Mouse (Mus musculus) fibroblast of lung, adult 2 months (primary cell): ENCODE results near the gene Stk35.
"Not testable (repeated sequence)": the region's sequence is repeated elsewhere in the genome, so short reads cannot be mapped to it uniquely, and the experiment has no call there.

Experiments used
- DNase-seq: peaks from one replicate; pipeline ENCODE4 v3.0.0-alpha.2; 2011; ENCODE audit warnings: low read depth

Stk35 gene

GRCm38 (mm10) chr2:129836921-129837320, 36.6 kb downstream of the Stk35 start:
- no peak for DNase-seq

GRCm38 (mm10) chr2:129838321-129838720, 38.0 kb downstream of the Stk35 start:
- DNase-seq: no peak

GRCm38 (mm10) chr2:129845826-129846225, 45.5 kb downstream of the Stk35 start:
- DNase-seq: peak; percentile 11

- no peak for DNase-seq
Measured at GRCm38 (mm10) chr2:129846501-129846900, 46.2 kb downstream of the Stk35 start.

GRCm38 (mm10) chr2:129849078-129849477, 48.8 kb downstream of the Stk35 start:
- DNase-seq: not testable (repeated sequence)

GRCm38 (mm10) chr2:129851512-129851911, 51.2 kb downstream of the Stk35 start:
- no peak for DNase-seq

- no peak for DNase-seq
Measured at GRCm38 (mm10) chr2:129863256-129863655, 62.9 kb downstream of the Stk35 start.

GRCm38 (mm10) chr2:129864958-129865357, 64.6 kb downstream of the Stk35 start:
- no peak for DNase-seq

- DNase-seq: no peak
Measured at GRCm38 (mm10) chr2:129869151-129869550, 68.8 kb downstream of the Stk35 start.

GRCm38 (mm10) chr2:129871246-129871645, 70.9 kb downstream of the Stk35 start:
- DNase-seq: no peak

- DNase-seq: no peak
Measured at GRCm38 (mm10) chr2:129872071-129872470, 71.8 kb downstream of the Stk35 start.

GRCm38 (mm10) chr2:129873489-129873888, 73.2 kb downstream of the Stk35 start:
- peak; percentile 42 for DNase-seq

GRCm38 (mm10) chr2:129874084-129874483, 73.8 kb downstream of the Stk35 start:
- no peak for DNase-seq

- DNase-seq: no peak
Measured at GRCm38 (mm10) chr2:129874509-129875095, 74.3 kb downstream of the Stk35 start.

- DNase-seq: no peak
Measured at GRCm38 (mm10) chr2:129876935-129877334, 76.6 kb downstream of the Stk35 start.

- no peak for DNase-seq
Measured at GRCm38 (mm10) chr2:129879817-129880216, 79.5 kb downstream of the Stk35 start.

- DNase-seq: no peak
Measured at GRCm38 (mm10) chr2:129880226-129880625, 79.9 kb downstream of the Stk35 start.

GRCm38 (mm10) chr2:129881886-129882285, 81.6 kb downstream of the Stk35 start:
- DNase-seq: no peak
